20 mouse cellular contexts compared by ENCODE assay signal in genomic region chr2:104030381-104030780, GRCm38 (mm10). TPM values are rescaled to one million over a fixed set of nuclear protein-coding genes. Genes with fewer than 3 reads are reported as not detected.
"Had no signal": no experiment of that assay in that cellular context is flagged by ENCODE, and none has a peak within 500 bp of the region (broad histone marks: within the 10 kb centered on the region; RNA-seq: fewer than 3 reads in every experiment).

No protein-coding gene starts in this region.

- ATAC-seq: intestine, embryonic 16.5 days; midbrain, embryonic 13.5 days had no signal

- DNase-seq: kidney, adult 2 months; kidney, postnatal 14 days; lung, postnatal 14 days; thymus, adult 2 months; thymus, postnatal 36 days had no signal

- H3K27me3 ChIP-seq: kidney, embryonic 15.5 days; limb, embryonic 15.5 days; lung, embryonic 15.5 days; midbrain, embryonic 13.5 days; neural tube, embryonic 15.5 days had no signal

- H3K27ac ChIP-seq: kidney, embryonic 15.5 days; left cerebral cortex, adult 2 months; limb, embryonic 15.5 days; lung, embryonic 15.5 days; macrophage; midbrain, embryonic 13.5 days; neural tube, embryonic 15.5 days had no signal

- H3K4me3 ChIP-seq: kidney, embryonic 15.5 days; limb, embryonic 15.5 days; lung, embryonic 15.5 days; midbrain, embryonic 13.5 days; myocyte; neural tube, embryonic 15.5 days had no signal

- H3K9me3 ChIP-seq: kidney, embryonic 15.5 days; limb, embryonic 15.5 days; lung, embryonic 15.5 days; midbrain, embryonic 13.5 days; neural tube, embryonic 15.5 days had no signal

- H3K4me2 ChIP-seq: kidney, embryonic 15.5 days; limb, embryonic 15.5 days had no signal

- H3K9ac ChIP-seq: kidney, embryonic 15.5 days; limb, embryonic 15.5 days; lung, embryonic 15.5 days; midbrain, embryonic 13.5 days; neural tube, embryonic 15.5 days had no signal

RNA-seq across cellular contexts. Expression of gene 4931422A03Rik, which starts 2.2 kb away (rescaled TPM):
- total RNA-seq: layer of hippocampus, postnatal 25 days; left cerebral cortex, adult 2 months; left cerebral cortex, postnatal 25 days had no signal
- polyA plus RNA-seq: kidney, adult 2 months; macrophage; thymus, adult 2 months had no signal

RNA-seq across cellular contexts. Expression of gene Gm10912, which starts 35.2 kb away (rescaled TPM):
- polyA plus RNA-seq: intestine, embryonic 16.5 days; kidney, embryonic 15.5 days; limb, embryonic 11.5 days; lung, embryonic 15.5 days; macrophage; midbrain, embryonic 13.5 days; myocyte; neural tube, embryonic 11.5 days; neural tube, embryonic 15.5 days had no signal

RNA-seq across cellular contexts. Expression of gene Gm10799, which starts 38.0 kb away (rescaled TPM):
- total RNA-seq: layer of hippocampus, postnatal 25 days; left cerebral cortex, adult 2 months; left cerebral cortex, postnatal 25 days; megakaryocyte-erythroid progenitor cell, adult 5-6 weeks had no signal
- polyA plus RNA-seq: intestine, embryonic 16.5 days; kidney, adult 2 months; kidney, embryonic 15.5 days; limb, embryonic 11.5 days; limb, embryonic 15.5 days; lung, embryonic 15.5 days; macrophage; midbrain, embryonic 13.5 days; myocyte; neural tube, embryonic 11.5 days; neural tube, embryonic 15.5 days; testis, adult 2 months; thymus, adult 2 months had no signal

RNA-seq across cellular contexts. Expression of gene Cd59b, which starts 39.3 kb away (rescaled TPM):
- polyA plus RNA-seq: macrophage, myocyte had no signal
